Mouse (Mus musculus): ENCODE data around the gene Olfr1354. TPM values are rescaled to one million over a fixed set of nuclear protein-coding genes. Genes with fewer than 3 reads are reported as not detected.
"Not testable (repeated sequence)": the region's sequence is repeated elsewhere in the genome, so short reads cannot be mapped to it uniquely, and the experiment has no call there.

The Olfr1354 gene
- polyA plus RNA-seq (2015; fragmentation: Nextera tagmentation; extraction: Ambion mirVana), result not detected in 2 replicates

- 81% methylated on average over 1 of the region's 1 CpGs for WGBS
- H3K9me3 ChIP-seq, result not testable (repeated sequence)
Measured at GRCm38 (mm10) chr10:78912871-78913270, at the start of gene Olfr1354. Gene Olfr1354 (plus strand): TSS chr10:78913171.

GRCm38 (mm10) chr10:78875240-78875639 is 37.7 kb upstream of the Olfr1354 start, which contains the start of gene Olfr1355:
Gene Olfr1355 (plus strand): TSS chr10:78875540.
- ATAC-seq (replicated peaks), result no peak
- H3K4me1 ChIP-seq, result no peaks in the 10 kb centered on the region
- no peak within 1 kb of the TSS for H3K27ac ChIP-seq (replicated peaks)
- WGBS, result 70% methylated on average over 2 of the region's 2 CpGs
- no peaks in the 10 kb centered on the region for H3K27me3 ChIP-seq
- H3K4me3 ChIP-seq, result no peak within 1 kb of the TSS
- H3K4me2 ChIP-seq (replicated peaks), result no peak within 1 kb of the TSS
- H3K9me3 ChIP-seq, result no peaks in the 10 kb centered on the region
- H3K36me3 ChIP-seq, result no peaks in the 10 kb centered on the region
- no peak within 1 kb of the TSS for H3K9ac ChIP-seq (replicated peaks)

More at GRCm38 (mm10) chr10:78912871-78913270, at the start of gene Olfr1354:
- not testable (repeated sequence) for H3K27me3 ChIP-seq; H3K27ac ChIP-seq (replicated peaks); ATAC-seq (replicated peaks); H3K4me2 ChIP-seq (replicated peaks); H3K9ac ChIP-seq (replicated peaks); H3K4me1 ChIP-seq; H3K36me3 ChIP-seq; H3K4me3 ChIP-seq

GRCm38 (mm10) chr10:78950336-78950735 is 37.4 kb downstream of the Olfr1354 start, which contains the start of gene Olfr8:
Gene Olfr8 (plus strand): TSS chr10:78950636.
- not testable (repeated sequence) for H3K4me1 ChIP-seq; H3K4me2 ChIP-seq (replicated peaks); H3K4me3 ChIP-seq; ATAC-seq (replicated peaks); H3K36me3 ChIP-seq; H3K27me3 ChIP-seq; H3K9me3 ChIP-seq; H3K27ac ChIP-seq (replicated peaks); H3K9ac ChIP-seq (replicated peaks)
- 84% methylated on average over 1 of the region's 1 CpGs for WGBS

- H3K4me1 ChIP-seq; H3K9ac ChIP-seq (replicated peaks); H3K27ac ChIP-seq (replicated peaks); H3K4me2 ChIP-seq (replicated peaks); H3K9me3 ChIP-seq; ATAC-seq (replicated peaks); H3K27me3 ChIP-seq; H3K36me3 ChIP-seq; H3K4me3 ChIP-seq: not testable (repeated sequence)
Measured at GRCm38 (mm10) chr10:78963009-78963408, 50.0 kb downstream of the Olfr1354 start, which contains the start of gene Olfr1353. Gene Olfr1353 (plus strand): TSS chr10:78963309.

Other genes with a start within 250 kb of the Olfr1354 start
- not detected in 2 replicates for gene Casp14, start 194.9 kb upstream of the Olfr1354 start, polyA plus RNA-seq (2015; fragmentation: Nextera tagmentation; extraction: Ambion mirVana)
- 0.10 and 0.18 TPM in 2 replicates for gene Ccdc105, start 160.1 kb upstream of the Olfr1354 start, polyA plus RNA-seq (2015; fragmentation: Nextera tagmentation; extraction: Ambion mirVana)
- gene Slc1a6, start 132.7 kb upstream of the Olfr1354 start, polyA plus RNA-seq (2015; fragmentation: Nextera tagmentation; extraction: Ambion mirVana), result 4.4 and 4.8 TPM in 2 replicates
- not detected in 2 replicates for gene Olfr1356, start 61.0 kb upstream of the Olfr1354 start, polyA plus RNA-seq (2015; fragmentation: Nextera tagmentation; extraction: Ambion mirVana)
- not detected in 2 replicates for gene Olfr1355, start 37.6 kb upstream of the Olfr1354 start, polyA plus RNA-seq (2015; fragmentation: Nextera tagmentation; extraction: Ambion mirVana)
- not detected in 2 replicates for gene Olfr8, start 37.5 kb downstream of the Olfr1354 start, polyA plus RNA-seq (2015; fragmentation: Nextera tagmentation; extraction: Ambion mirVana)
- not detected in 2 replicates for gene Olfr1353, start 50.1 kb downstream of the Olfr1354 start, polyA plus RNA-seq (2015; fragmentation: Nextera tagmentation; extraction: Ambion mirVana)
- gene Olfr1352, start 67.9 kb downstream of the Olfr1354 start, polyA plus RNA-seq (2015; fragmentation: Nextera tagmentation; extraction: Ambion mirVana), result not detected in 2 replicates
- gene Olfr1351, start 99.3 kb downstream of the Olfr1354 start, polyA plus RNA-seq (2015; fragmentation: Nextera tagmentation; extraction: Ambion mirVana), result not detected in 2 replicates
- gene Olfr57, start 115.6 kb downstream of the Olfr1354 start, polyA plus RNA-seq (2015; fragmentation: Nextera tagmentation; extraction: Ambion mirVana), result 0.26 and 0.51 TPM in 2 replicates
- gene 2610008E11Rik, start 184.4 kb downstream of the Olfr1354 start, polyA plus RNA-seq (2015; fragmentation: Nextera tagmentation; extraction: Ambion mirVana), result 58.7 and 59.5 TPM in 2 replicates
- not detected in 2 replicates for gene Vmn2r80, start 235.6 kb downstream of the Olfr1354 start, polyA plus RNA-seq (2015; fragmentation: Nextera tagmentation; extraction: Ambion mirVana)